Comparison of ENCODE assay signal across 27 mouse cellular contexts in the genomic region with DNA sequence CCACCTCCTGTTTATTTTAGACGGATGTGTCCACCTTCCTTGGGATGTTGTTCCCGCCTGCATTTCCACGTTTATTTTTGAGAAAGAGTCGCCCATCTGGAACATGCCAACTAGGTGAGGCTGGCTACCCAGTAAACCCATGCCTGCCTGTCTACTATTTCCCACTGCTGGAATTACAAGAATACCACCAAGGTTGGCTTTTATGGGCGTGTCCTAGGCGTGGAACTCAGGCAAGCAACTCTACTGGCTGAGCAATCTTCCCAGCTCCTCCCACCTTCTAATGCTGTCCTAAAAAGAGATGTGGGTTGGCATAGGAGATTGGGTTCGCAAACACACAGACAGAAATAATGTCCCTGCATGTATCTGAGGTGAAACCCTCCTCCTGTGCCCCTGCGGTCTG.
DNase-seq lines count a peak whose midpoint lies in the region; ATAC-seq and TF ChIP-seq lines count a peak whose summit lies in the region.
"Had no signal": no experiment of that assay in that cellular context is flagged by ENCODE, and none has a peak within 500 bp of the region (broad histone marks: within the 10 kb centered on the region; RNA-seq: fewer than 3 reads in every experiment).

No protein-coding gene starts in this region.

- H3K4me1 ChIP-seq in lung, embryonic 16.5 days (replicated peaks; ENCODE audit: control insufficient read depth, insufficient read depth, low read length) = peaks cover 3% of the 10 kb centered on the region; the same call in 1 of the 2 replicates
- H3K4me1 ChIP-seq in lung, adult 2 months (ENCODE audit: control insufficient read depth, insufficient read depth, low read length) = 0 out of 2 replicates have a peak, but pooled peaks cover 3% of the 10 kb centered on the region
- H3K4me1 ChIP-seq in embryonic facial prominence, embryonic 13.5 days = peaks cover 8% of the 10 kb centered on the region; the same call in 1 of the 2 replicates
- H3K4me1 ChIP-seq in forebrain, embryonic 11.5 days (replicated peaks; ENCODE audit: control insufficient read depth, insufficient read depth, low read length) = peaks cover 2% of the 10 kb centered on the region; the same call in 1 of the 2 replicates
- H3K4me1 ChIP-seq in hindbrain, embryonic 13.5 days (replicated peaks) = peaks cover 23% of the 10 kb centered on the region
- H3K4me1 ChIP-seq: intestine, embryonic 15.5 days had no signal

- no peak for TF ChIP-seq POLR2A in lung, adult 2 months (IDR thresholded peaks at IDR 0.05; ENCODE audit: borderline replicate concordance, extremely low read depth, low read depth, low read length)

- no peaks in the 10 kb centered on the region for H3K36me3 ChIP-seq in lung, embryonic 16.5 days (ENCODE audit: control insufficient read depth, insufficient read depth, low read length)
- no peaks in the 10 kb centered on the region for H3K36me3 ChIP-seq in embryonic facial prominence, embryonic 13.5 days
- H3K36me3 ChIP-seq in forebrain, embryonic 11.5 days (ENCODE audit: control insufficient read depth, insufficient read depth, low read length) = no peaks in the 10 kb centered on the region
- no peaks in the 10 kb centered on the region for H3K36me3 ChIP-seq in hindbrain, embryonic 13.5 days
- H3K36me3 ChIP-seq: forebrain, embryonic 10.5 days; G1E; hindbrain, embryonic 12.5 days; intestine, embryonic 15.5 days had no signal

- H3K4me2 ChIP-seq in lung, embryonic 16.5 days (ENCODE audit: low read depth, low read length) = peak overlapping the region; percentile 25
- H3K4me2 ChIP-seq in embryonic facial prominence, embryonic 13.5 days = no peak overlapping the region
- no peak overlapping the region for H3K4me2 ChIP-seq in forebrain, embryonic 11.5 days (ENCODE audit: low read depth, low read length, severe bottlenecking)
- no peak overlapping the region for H3K4me2 ChIP-seq in hindbrain, embryonic 13.5 days
- H3K4me2 ChIP-seq: heart, embryonic 11.5 days; hindbrain, embryonic 12.5 days; intestine, embryonic 15.5 days had no signal

- DNase-seq in gastrocnemius, adult 2 months = peak; percentile 34
- DNase-seq in gastrocnemius, postnatal 36 days = no peak
- no peak for DNase-seq in lung, adult 2 months
- no peak for DNase-seq in forebrain, embryonic 11.5 days (ENCODE audit: low spot score)
- DNase-seq: adrenal gland, adult 2 months; adrenal gland, postnatal 14 days; B cell, adult 2 months; cerebellum, adult 11 months; cerebellum, adult 2 months; cerebellum, adult 9-11 months; cerebellum, postnatal 25 days; forebrain, postnatal 0 days; gastrocnemius, postnatal 10 days; heart, adult 2 months; kidney, adult 11 months had no signal

- H3K9ac ChIP-seq in lung, embryonic 16.5 days (ENCODE audit: low read length) = no peak overlapping the region
- no peak overlapping the region for H3K9ac ChIP-seq in embryonic facial prominence, embryonic 13.5 days
- H3K9ac ChIP-seq in forebrain, embryonic 11.5 days (ENCODE audit: low read length) = no peak overlapping the region
- H3K9ac ChIP-seq in hindbrain, embryonic 13.5 days = no peak overlapping the region
- H3K9ac ChIP-seq: forebrain, postnatal 0 days; hindbrain, embryonic 12.5 days; intestine, embryonic 15.5 days had no signal

- H3K9me3 ChIP-seq in lung, embryonic 16.5 days (ENCODE audit: control insufficient read depth, low read length) = no peaks in the 10 kb centered on the region
- no peaks in the 10 kb centered on the region for H3K9me3 ChIP-seq in embryonic facial prominence, embryonic 13.5 days
- no peaks in the 10 kb centered on the region for H3K9me3 ChIP-seq in forebrain, embryonic 11.5 days (ENCODE audit: control insufficient read depth, low read length)
- no peaks in the 10 kb centered on the region for H3K9me3 ChIP-seq in hindbrain, embryonic 13.5 days
- H3K9me3 ChIP-seq: forebrain, embryonic 10.5 days; hindbrain, embryonic 12.5 days; intestine, embryonic 15.5 days had no signal

- no peak; the same call in 1 of the 2 replicates for ATAC-seq in lung, embryonic 16.5 days (ENCODE audit: low read depth)
- 0 out of 2 replicates have a peak, but pooled peaks have one; percentile 43 for ATAC-seq in embryonic facial prominence, embryonic 13.5 days (ENCODE audit: insufficient number of reproducible peaks, insufficient read depth, low FRiP score, low TSS enrichment, low read depth)
- no peak for ATAC-seq in forebrain, embryonic 11.5 days (replicated peaks; ENCODE audit: low FRiP score)
- no peak for ATAC-seq in hindbrain, embryonic 13.5 days (ENCODE audit: low FRiP score)
- ATAC-seq: forebrain, embryonic 14.5 days; forebrain, postnatal 0 days; hindbrain, embryonic 16.5 days; intestine, embryonic 15.5 days; Patski had no signal

- H3K27ac ChIP-seq in gastrocnemius, adult 2 months = peak overlapping the region; percentile 49; the same call in 1 of the 2 replicates
- no peak overlapping the region for H3K27ac ChIP-seq in lung, embryonic 16.5 days (ENCODE audit: low read length)
- no peak overlapping the region for H3K27ac ChIP-seq in embryonic facial prominence, embryonic 13.5 days
- H3K27ac ChIP-seq in forebrain, embryonic 11.5 days (ENCODE audit: low read depth, low read length) = no peak overlapping the region
- no peak overlapping the region for H3K27ac ChIP-seq in hindbrain, embryonic 13.5 days
- H3K27ac ChIP-seq: forebrain, embryonic 10.5 days; heart, adult 2 months; hindbrain, embryonic 12.5 days; intestine, embryonic 15.5 days had no signal

- H3K27me3 ChIP-seq in lung, embryonic 16.5 days (ENCODE audit: control insufficient read depth, insufficient read depth, low read depth, low read length) = no peaks in the 10 kb centered on the region
- H3K27me3 ChIP-seq in embryonic facial prominence, embryonic 13.5 days = no peaks in the 10 kb centered on the region
- no peaks in the 10 kb centered on the region for H3K27me3 ChIP-seq in forebrain, embryonic 11.5 days (ENCODE audit: control insufficient read depth, insufficient read depth, low read length)
- 0 out of 2 replicates have a peak, but pooled peaks cover 3% of the 10 kb centered on the region for H3K27me3 ChIP-seq in hindbrain, embryonic 13.5 days
- H3K27me3 ChIP-seq: CH12.LX; hindbrain, embryonic 12.5 days; intestine, embryonic 15.5 days had no signal

- WGBS in lung, embryonic 16.5 days = 71% methylated on average over 8 of the region's 8 CpGs
- WGBS in lung, adult 2 months = 54% methylated on average over 8 of the region's 8 CpGs
- 85% methylated on average over 8 of the region's 8 CpGs for WGBS in embryonic facial prominence, embryonic 13.5 days
- WGBS in forebrain, embryonic 11.5 days = 93% methylated on average over 8 of the region's 8 CpGs
- WGBS in hindbrain, embryonic 13.5 days = 91% methylated on average over 8 of the region's 8 CpGs

- peak overlapping the region; percentile 40; the same call in 1 of the 2 replicates for H3K4me3 ChIP-seq in gastrocnemius, adult 2 months
- H3K4me3 ChIP-seq in lung, embryonic 16.5 days (ENCODE audit: low read length) = no peak overlapping the region
- H3K4me3 ChIP-seq in lung, adult 2 months (replicated peaks; ENCODE audit: extremely low read depth, low read depth, low read length) = no peak overlapping the region
- no peak overlapping the region for H3K4me3 ChIP-seq in embryonic facial prominence, embryonic 13.5 days
- H3K4me3 ChIP-seq in forebrain, embryonic 11.5 days (ENCODE audit: low read depth, low read length) = no peak overlapping the region
- H3K4me3 ChIP-seq in hindbrain, embryonic 13.5 days = no peak overlapping the region
- H3K4me3 ChIP-seq: forebrain, embryonic 10.5 days; heart, adult 2 months; hindbrain, embryonic 12.5 days; intestine, embryonic 15.5 days had no signal

- intact Hi-C loops in gastrocnemius, adult 2 months (cut with DNase I) = no loop called here
- intact Hi-C loops in gastrocnemius, postnatal 36 days (cut with DNase I) = no loop called here

- TF ChIP-seq CTCF in gastrocnemius, adult 2 months (IDR thresholded peaks at IDR 0.05) = no peak
- no peak for TF ChIP-seq CTCF in lung, adult 2 months (IDR thresholded peaks at IDR 0.05; ENCODE audit: insufficient read depth, low read length)
